Mouse (Mus musculus) embryonic facial prominence, embryonic 13.5 days (tissue): ENCODE measurements at regions not wholly inside any gene's neighbourhood (a gene's known extent, or its start where the extent isn't known, plus 50 kb on each side); places are given as distances from the start of the nearest gene placed in this dataset.

ENCODE experiments used
- ATAC-seq: fragments of 200-750 bp; cut with Nextera tagmentation; 2 replicates; pipeline ENCODE4 v1.8.0; 2017; ENCODE audit warnings: low read depth; ENCODE audit not compliant: insufficient number of reproducible peaks, insufficient read depth, low FRiP score, low TSS enrichment
- H3K27ac ChIP-seq: fragments of 300-500 bp; sonication (generic); 2 replicates; pipeline ENCODE4 v1.5.1; 2015; ENCODE audit warnings: moderate library complexity, mild to moderate bottlenecking, inconsistent platforms
- H3K27me3 ChIP-seq: fragments of 300-500 bp; sonication (generic); 2 replicates; pipeline ENCODE4 v1.6.1; 2015; ENCODE audit warnings: mild to moderate bottlenecking, inconsistent platforms
- H3K36me3 ChIP-seq: fragments of 300-500 bp; sonication (generic); 2 replicates; pipeline ENCODE4 v1.6.1; 2015; ENCODE audit warnings: mild to moderate bottlenecking, inconsistent platforms
- H3K4me1 ChIP-seq: fragments of 300-500 bp; sonication (generic); 2 replicates; pipeline ENCODE4 v1.6.1; 2015; ENCODE audit warnings: inconsistent platforms
- H3K4me2 ChIP-seq: fragments of 300-500 bp; sonication (generic); 2 replicates; pipeline ENCODE4 v1.6.1; 2015; ENCODE audit warnings: moderate library complexity, mild to moderate bottlenecking, inconsistent platforms
- H3K4me3 ChIP-seq: fragments of 300-500 bp; sonication (generic); 2 replicates; pipeline ENCODE4 v1.5.1; 2015; ENCODE audit warnings: mild to moderate bottlenecking, inconsistent platforms
- H3K9ac ChIP-seq: fragments of 300-500 bp; sonication (generic); 2 replicates; pipeline ENCODE4 v1.6.1; 2015; ENCODE audit warnings: mild to moderate bottlenecking, inconsistent platforms
- H3K9me3 ChIP-seq: fragments of 300-500 bp; sonication (generic); 2 replicates; pipeline ENCODE4 v1.6.1; 2016; ENCODE audit warnings: inconsistent platforms
- WGBS: fragments of 180-500 bp; shearing (Covaris S2); methylation state at CpG from one replicate; pipeline ENCODE4 v1.1.7; 2015; ENCODE audit warnings: mixed read lengths; 5-methylcytosine and 5-hydroxymethylcytosine counted together

- ATAC-seq: no peak
- H3K27ac ChIP-seq: no peak overlapping the region
- WGBS: 85% methylated on average over 2 of the region's 2 CpGs
Measured at GRCm38 (mm10) chr16:86303869-86304268, 402.2 kb upstream of the Adamts5 start.

DNA sequence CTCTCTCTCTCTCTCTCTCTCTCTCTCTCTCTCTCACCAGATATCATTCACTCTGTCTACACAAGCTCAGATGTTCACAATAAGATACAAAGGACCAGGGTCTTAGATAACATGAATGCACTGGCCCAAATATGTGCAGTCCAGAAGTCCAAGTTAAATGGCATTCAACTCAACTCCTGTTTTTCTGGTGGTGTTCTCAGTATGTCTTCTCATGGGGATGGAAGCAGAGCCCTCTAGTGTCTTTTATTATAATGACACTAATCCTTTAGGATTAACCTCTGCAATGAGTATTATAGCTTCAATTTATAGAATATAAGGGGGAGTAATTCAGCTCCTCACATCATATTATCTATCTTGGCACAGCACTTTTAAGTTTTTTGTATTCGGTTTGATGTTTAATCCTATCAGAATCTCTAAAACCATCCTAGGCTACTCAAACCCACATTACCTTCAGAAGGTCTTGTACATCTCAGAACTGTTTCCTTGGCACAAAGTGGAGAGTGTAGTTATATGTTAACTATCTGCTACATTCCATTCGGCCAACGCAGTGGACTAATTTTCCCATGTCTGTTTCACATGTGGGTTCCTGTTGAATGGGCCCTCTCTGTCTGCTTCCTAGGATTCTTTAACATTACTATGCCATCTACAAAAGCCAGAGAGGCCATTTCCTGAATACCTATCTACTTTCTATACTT is 401.0 kb upstream of the Adamts5 start:
- Histone ChIP-seq H3K9me3 (no peaks in the 10 kb centered on the region), H3K27me3 (no peaks in the 10 kb centered on the region), H3K4me3 (no peak overlapping the region), H3K9ac (no peak overlapping the region), H3K4me2 (no peak overlapping the region), H3K27ac (no peak overlapping the region), H3K4me1 (no peaks in the 10 kb centered on the region), H3K36me3 (no peaks in the 10 kb centered on the region)
- ATAC-seq: no peak
- 64% methylated on average over 3 of the region's 3 CpGs for WGBS

More at GRCm38 (mm10) chr16:86303869-86304268, 402.2 kb upstream of the Adamts5 start:
- no peak overlapping the region for H3K4me3 ChIP-seq
- no peaks in the 10 kb centered on the region for H3K36me3 ChIP-seq
- no peaks in the 10 kb centered on the region for H3K4me1 ChIP-seq
- H3K9me3 ChIP-seq: no peaks in the 10 kb centered on the region
- no peak overlapping the region for H3K4me2 ChIP-seq
- no peak overlapping the region for H3K9ac ChIP-seq
- no peaks in the 10 kb centered on the region for H3K27me3 ChIP-seq

- Histone ChIP-seq H3K4me2 (no peak overlapping the region), H3K9me3 (no peaks in the 10 kb centered on the region), H3K36me3 (no peaks in the 10 kb centered on the region), H3K27me3 (no peaks in the 10 kb centered on the region), H3K9ac (no peak overlapping the region), H3K4me3 (no peak overlapping the region), H3K4me1 (no peaks in the 10 kb centered on the region; the same call in 1 of the 2 replicates), H3K27ac (no peak overlapping the region)
- ATAC-seq: no peak
- 75% methylated on average over 2 of the region's 2 CpGs for WGBS
Measured at GRCm38 (mm10) chr16:86294436-86294835, 392.8 kb upstream of the Adamts5 start.

DNA sequence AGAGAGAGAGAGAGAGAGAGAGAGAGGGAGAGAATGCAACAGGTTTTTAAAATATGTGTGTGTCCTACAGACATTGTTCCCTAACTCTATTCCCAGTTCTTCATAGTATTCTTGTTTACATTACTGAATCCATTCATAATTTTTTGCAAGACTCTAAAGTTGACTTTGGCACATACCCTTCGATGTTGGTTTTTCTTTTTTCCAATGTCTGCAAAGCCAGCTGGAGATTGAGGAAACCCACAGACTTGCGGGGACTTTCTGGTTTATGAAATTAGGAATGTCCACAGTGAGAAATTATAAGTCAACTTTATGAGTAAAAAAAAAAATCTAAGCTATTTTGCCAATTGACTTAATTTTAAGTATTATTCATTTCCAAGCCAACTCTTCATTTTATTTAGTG is 379.7 kb upstream of the Adamts5 start:
- WGBS: 75% methylated on average over 2 of the region's 2 CpGs
- no peak overlapping the region for H3K27ac ChIP-seq
- H3K36me3 ChIP-seq: no peaks in the 10 kb centered on the region

DNA sequence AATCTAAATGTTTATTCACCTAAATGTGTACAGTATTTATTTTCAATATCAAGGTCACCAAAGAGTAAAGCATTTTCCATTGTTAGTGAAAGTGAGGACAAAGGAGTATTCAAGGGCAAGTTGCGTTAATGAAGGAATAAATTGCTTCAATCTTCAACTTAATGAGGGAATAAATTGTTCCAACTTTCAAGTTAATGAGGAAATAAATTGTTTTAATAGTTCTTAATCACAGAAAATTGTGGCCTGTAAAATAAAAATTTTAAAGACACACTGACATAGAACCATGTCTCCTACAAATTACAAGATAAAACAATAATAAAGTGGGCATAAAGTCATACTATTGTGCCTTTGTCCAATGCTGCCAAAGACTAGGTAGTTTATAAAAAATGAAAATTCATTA is 375.4 kb upstream of the Adamts5 start:
- WGBS: 77% methylated on average over 1 of the region's 1 CpGs
- no peaks in the 10 kb centered on the region for H3K4me1 ChIP-seq

More for the DNA sequence above, 379.7 kb upstream of the Adamts5 start:
- H3K27me3 ChIP-seq: no peaks in the 10 kb centered on the region
- ATAC-seq: no peak
- no peak overlapping the region for H3K9ac ChIP-seq
- H3K4me1 ChIP-seq: no peaks in the 10 kb centered on the region
- H3K4me2 ChIP-seq: no peak overlapping the region
- H3K9me3 ChIP-seq: no peaks in the 10 kb centered on the region
- no peak overlapping the region for H3K4me3 ChIP-seq

GRCm38 (mm10) chr16:86261612-86262011 is 360.0 kb upstream of the Adamts5 start:
- 66% methylated on average over 8 of the region's 8 CpGs for WGBS
- no peak for ATAC-seq

More for the DNA sequence above, 375.4 kb upstream of the Adamts5 start:
- H3K27ac ChIP-seq: no peak overlapping the region
- H3K36me3 ChIP-seq: no peaks in the 10 kb centered on the region
- H3K9me3 ChIP-seq: no peaks in the 10 kb centered on the region
- H3K4me3 ChIP-seq: no peak overlapping the region
- H3K27me3 ChIP-seq: no peaks in the 10 kb centered on the region
- no peak overlapping the region for H3K4me2 ChIP-seq
- no peak overlapping the region for H3K9ac ChIP-seq
- no peak for ATAC-seq

DNA sequence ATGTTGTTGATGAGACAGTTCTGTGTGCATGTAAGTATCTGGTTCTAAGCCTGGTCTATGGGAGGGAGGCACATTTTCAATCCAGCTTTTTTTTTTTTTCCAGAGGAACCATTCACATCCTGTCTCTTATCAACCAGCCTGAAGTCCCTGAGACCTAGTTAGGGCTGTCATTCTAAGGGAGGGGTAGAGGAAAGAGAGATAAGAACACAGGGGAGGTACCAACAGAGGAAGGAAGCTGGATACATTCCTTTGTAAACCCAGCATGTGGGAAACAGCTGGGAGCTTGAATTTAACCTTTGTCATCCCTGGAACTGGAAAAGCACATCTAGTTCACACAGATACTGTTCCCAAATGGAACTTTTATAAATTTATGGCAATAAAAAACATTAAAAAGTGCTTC is 351.0 kb upstream of the Adamts5 start:
- Histone ChIP-seq H3K4me1 (no peaks in the 10 kb centered on the region), H3K9me3 (no peaks in the 10 kb centered on the region), H3K4me2 (no peak overlapping the region), H3K27me3 (no peaks in the 10 kb centered on the region), H3K4me3 (no peak overlapping the region), H3K9ac (no peak overlapping the region), H3K27ac (no peak overlapping the region), H3K36me3 (no peaks in the 10 kb centered on the region)
- no peak for ATAC-seq

More at GRCm38 (mm10) chr16:86261612-86262011, 360.0 kb upstream of the Adamts5 start:
- Histone ChIP-seq H3K4me3 (no peak overlapping the region), H3K36me3 (no peaks in the 10 kb centered on the region), H3K9ac (no peak overlapping the region), H3K27ac (no peak overlapping the region), H3K9me3 (no peaks in the 10 kb centered on the region), H3K4me1 (no peaks in the 10 kb centered on the region), H3K27me3 (no peaks in the 10 kb centered on the region), H3K4me2 (no peak overlapping the region)

DNA sequence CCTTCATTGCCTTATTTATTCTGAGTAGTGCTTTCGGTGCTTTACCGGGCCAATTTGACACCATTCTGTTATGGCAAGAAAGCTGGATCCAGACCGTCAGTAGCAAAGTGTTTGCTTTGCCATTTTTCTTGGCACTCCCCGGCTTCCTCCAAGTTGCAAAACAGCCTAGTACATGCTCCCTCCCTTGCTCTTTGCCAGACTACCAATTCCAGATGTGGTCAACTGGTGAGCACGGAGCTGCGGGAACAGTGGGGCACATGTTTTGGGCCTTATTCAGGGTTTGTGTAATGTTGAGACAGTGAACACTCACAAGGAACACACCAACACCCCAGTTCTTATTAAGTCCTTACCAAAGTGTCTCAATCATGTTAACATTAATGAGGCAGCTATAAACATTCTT is 348.4 kb upstream of the Adamts5 start:
- H3K27me3 ChIP-seq: no peaks in the 10 kb centered on the region
- no peaks in the 10 kb centered on the region for H3K36me3 ChIP-seq
- ATAC-seq: no peak
- no peak overlapping the region for H3K9ac ChIP-seq
- H3K4me3 ChIP-seq: no peak overlapping the region
- H3K27ac ChIP-seq: no peak overlapping the region
- 70% methylated on average over 6 of the region's 6 CpGs for WGBS
- no peak overlapping the region for H3K4me2 ChIP-seq
- H3K4me1 ChIP-seq: no peaks in the 10 kb centered on the region
- H3K9me3 ChIP-seq: no peaks in the 10 kb centered on the region

DNA sequence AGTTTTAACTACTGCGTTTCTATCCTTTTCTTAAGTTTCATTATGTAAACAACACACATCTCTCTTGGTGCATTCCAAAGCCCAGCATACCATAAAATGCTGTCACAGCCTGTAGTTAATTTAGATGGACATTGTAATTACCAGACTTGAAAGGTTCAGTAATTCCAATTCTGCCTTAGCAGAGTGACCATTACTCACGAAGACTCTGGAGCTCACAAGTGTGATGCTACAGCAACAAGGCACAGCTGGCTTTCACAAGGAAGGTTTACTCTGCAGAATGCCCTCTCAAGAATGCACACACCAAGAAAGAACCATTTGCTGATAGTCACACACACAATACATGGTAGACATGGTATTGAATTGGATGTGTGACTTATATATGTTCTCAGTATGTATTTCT is 342.6 kb upstream of the Adamts5 start:
- Histone ChIP-seq H3K27ac (no peak overlapping the region), H3K9me3 (no peaks in the 10 kb centered on the region), H3K9ac (no peak overlapping the region), H3K4me2 (no peak overlapping the region), H3K27me3 (no peaks in the 10 kb centered on the region), H3K4me3 (no peak overlapping the region), H3K36me3 (no peaks in the 10 kb centered on the region), H3K4me1 (no peaks in the 10 kb centered on the region)
- ATAC-seq: no peak
- 45% methylated on average over 2 of the region's 2 CpGs for WGBS

- 71% methylated on average over 3 of the region's 3 CpGs for WGBS
- H3K4me3 ChIP-seq: no peak overlapping the region
- H3K9me3 ChIP-seq: no peaks in the 10 kb centered on the region
- H3K27ac ChIP-seq: no peak overlapping the region
- no peak for ATAC-seq
- H3K4me1 ChIP-seq: no peaks in the 10 kb centered on the region
- H3K9ac ChIP-seq: no peak overlapping the region
- H3K36me3 ChIP-seq: no peaks in the 10 kb centered on the region
- no peaks in the 10 kb centered on the region for H3K27me3 ChIP-seq
- H3K4me2 ChIP-seq: no peak overlapping the region
Measured at GRCm38 (mm10) chr16:86242766-86243510, 341.3 kb upstream of the Adamts5 start.

DNA sequence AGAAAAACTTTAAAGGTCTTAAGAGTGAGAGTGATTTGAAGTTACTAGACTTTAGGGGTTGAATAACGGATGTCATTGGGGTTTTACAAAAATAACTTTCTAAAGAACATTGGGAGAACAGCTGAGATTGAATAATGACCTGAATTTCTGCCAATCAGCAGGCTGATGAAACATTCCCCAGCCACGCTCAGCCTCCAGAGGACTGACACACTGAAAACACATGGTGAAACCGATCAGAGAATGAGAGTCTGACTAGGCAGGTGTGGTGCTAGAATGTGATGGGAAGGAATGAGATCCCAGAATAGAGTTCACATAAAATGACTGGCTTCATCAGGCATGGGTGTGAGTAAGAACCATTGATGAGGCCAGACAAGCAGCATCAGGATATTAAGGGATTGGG is 321.4 kb upstream of the Adamts5 start:
- Histone ChIP-seq H3K9ac (no peak overlapping the region), H3K4me2 (no peak overlapping the region), H3K4me1 (no peaks in the 10 kb centered on the region), H3K27me3 (no peaks in the 10 kb centered on the region), H3K36me3 (no peaks in the 10 kb centered on the region), H3K27ac (no peak overlapping the region), H3K4me3 (no peak overlapping the region), H3K9me3 (no peaks in the 10 kb centered on the region)
- ATAC-seq: no peak
- 62% methylated on average over 3 of the region's 3 CpGs for WGBS

GRCm38 (mm10) chr16:86210547-86210946 is 308.9 kb upstream of the Adamts5 start:
- no peak overlapping the region for H3K9ac ChIP-seq
- no peaks in the 10 kb centered on the region for H3K4me1 ChIP-seq

More at GRCm38 (mm10) chr16:86210547-86210946, 308.9 kb upstream of the Adamts5 start:
- ATAC-seq: no peak
- Histone ChIP-seq H3K27ac (no peak overlapping the region), H3K27me3 (no peaks in the 10 kb centered on the region), H3K4me2 (no peak overlapping the region), H3K9me3 (no peaks in the 10 kb centered on the region), H3K36me3 (no peaks in the 10 kb centered on the region), H3K4me3 (no peak overlapping the region)
